ENCODE assay signal across 14 mouse cellular contexts in the genomic region with DNA sequence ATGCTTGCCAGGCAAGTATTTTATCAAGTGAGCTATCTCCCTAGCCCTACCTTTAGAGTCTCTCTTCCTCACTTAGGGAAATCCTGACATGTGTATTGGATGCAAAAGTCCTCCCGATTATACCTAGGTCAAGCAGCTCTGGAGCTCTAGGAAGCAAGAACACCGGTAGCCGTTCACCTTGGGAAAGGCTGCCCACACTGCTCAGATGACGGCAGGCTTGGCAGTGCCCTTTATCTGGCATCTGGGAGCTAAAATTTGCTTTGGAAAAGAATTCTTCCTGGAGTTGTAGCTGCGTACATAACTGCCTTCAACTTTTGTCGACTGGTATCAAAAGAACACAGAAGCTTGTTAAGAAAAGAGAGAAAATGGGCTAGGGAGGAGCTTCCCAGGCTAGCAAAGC. TPM values are rescaled to one million over a fixed set of nuclear protein-coding genes. Genes with fewer than 3 reads are reported as not detected.
DNase-seq lines count a peak whose midpoint lies in the region; ATAC-seq and TF ChIP-seq lines count a peak whose summit lies in the region.
"Had no signal": no experiment of that assay in that cellular context is flagged by ENCODE, and none has a peak within 500 bp of the region (broad histone marks: within the 10 kb centered on the region; RNA-seq: fewer than 3 reads in every experiment).

No protein-coding gene starts in this region.

- H3K4me2 ChIP-seq in heart, embryonic 11.5 days: no peak overlapping the region
- H3K4me2 ChIP-seq in heart, embryonic 15.5 days: no peak overlapping the region
- no peak overlapping the region for H3K4me2 ChIP-seq in hindbrain, embryonic 11.5 days (replicated peaks; ENCODE audit: low read depth, low read length)
- H3K4me2 ChIP-seq: neural tube, embryonic 13.5 days had no signal

- intact Hi-C loops in left cerebral cortex, adult 2 months (cut with DNase I): no loop called here
- intact Hi-C loops in left cerebral cortex, postnatal 36 days (cut with DNase I): no loop called here

- peak; percentile 45 for DNase-seq in adrenal gland, postnatal 10 days
- DNase-seq in adrenal gland, postnatal 4 days (ENCODE audit: low spot score in 2 of 2): no peak
- peak; percentile 52 to 60 for DNase-seq in heart, adult 18-20 months
- DNase-seq in left cerebral cortex, adult 2 months (ENCODE audit: extremely low spot score in 1 of 2, low spot score in 2 of 2): no peak
- no peak for DNase-seq in left cerebral cortex, postnatal 36 days (ENCODE audit: low spot score in 2 of 2)
- no peak for DNase-seq in hindbrain, embryonic 11.5 days (ENCODE audit: low spot score)
- DNase-seq: cerebellum, postnatal 10 days; liver; lung, postnatal 14 days; thymus, adult 18-20 months had no signal

- 80% methylated on average over 6 of the region's 6 CpGs for WGBS in heart, embryonic 11.5 days (ENCODE audit: insufficient replicate concordance)
- WGBS in heart, embryonic 15.5 days: 46% methylated on average over 6 of the region's 6 CpGs
- WGBS in hindbrain, embryonic 11.5 days: 89% methylated on average over 6 of the region's 6 CpGs

- no peak overlapping the region for H3K4me3 ChIP-seq in heart, embryonic 11.5 days (ENCODE audit: low read depth, low read length)
- H3K4me3 ChIP-seq in left cerebral cortex, adult 2 months: no peak overlapping the region
- no peak overlapping the region for H3K4me3 ChIP-seq in heart, embryonic 15.5 days
- H3K4me3 ChIP-seq in hindbrain, embryonic 11.5 days (ENCODE audit: low read depth, low read length): no peak overlapping the region
- H3K4me3 ChIP-seq: erythroblast, embryonic 14.5 days; neural tube, embryonic 13.5 days had no signal

- ATAC-seq in heart, embryonic 11.5 days (replicated peaks; ENCODE audit: insufficient number of reproducible peaks, low FRiP score, low TSS enrichment): no peak
- no peak for ATAC-seq in heart, embryonic 15.5 days (replicated peaks; ENCODE audit: insufficient number of reproducible peaks, insufficient read depth, low FRiP score, low read depth)
- no peak for ATAC-seq in hindbrain, embryonic 11.5 days (ENCODE audit: low FRiP score)

- H3K27ac ChIP-seq in heart, embryonic 11.5 days (ENCODE audit: low read depth, low read length): no peak overlapping the region
- H3K27ac ChIP-seq in left cerebral cortex, adult 2 months: peak overlapping the region; percentile 32; the same call in 1 of the 2 replicates
- H3K27ac ChIP-seq in heart, embryonic 15.5 days: peak overlapping the region; percentile 84
- no peak overlapping the region for H3K27ac ChIP-seq in hindbrain, embryonic 11.5 days (ENCODE audit: low read depth, low read length)
- H3K27ac ChIP-seq: neural tube, embryonic 13.5 days had no signal

- no peak for TF ChIP-seq CTCF in left cerebral cortex, adult 2 months (IDR thresholded peaks at IDR 0.05)

- peaks cover 34% of the 10 kb centered on the region for H3K4me1 ChIP-seq in heart, embryonic 11.5 days (ENCODE audit: control insufficient read depth, insufficient read depth, low read length)
- peaks cover 63% of the 10 kb centered on the region for H3K4me1 ChIP-seq in heart, embryonic 15.5 days (replicated peaks)
- H3K4me1 ChIP-seq in hindbrain, embryonic 11.5 days (replicated peaks; ENCODE audit: control insufficient read depth, insufficient read depth, low read length): peaks cover 10% of the 10 kb centered on the region; the same call in 1 of the 2 replicates

- H3K27me3 ChIP-seq in heart, embryonic 11.5 days (ENCODE audit: control insufficient read depth, insufficient read depth, low read length): no peaks in the 10 kb centered on the region
- no peaks in the 10 kb centered on the region for H3K27me3 ChIP-seq in heart, embryonic 15.5 days
- no peaks in the 10 kb centered on the region for H3K27me3 ChIP-seq in hindbrain, embryonic 11.5 days (ENCODE audit: control insufficient read depth, insufficient read depth, low read length)
- H3K27me3 ChIP-seq: neural tube, embryonic 13.5 days had no signal

- H3K9ac ChIP-seq in heart, embryonic 11.5 days (ENCODE audit: low read depth, low read length): no peak overlapping the region
- H3K9ac ChIP-seq in heart, embryonic 15.5 days: no peak overlapping the region
- H3K9ac ChIP-seq in hindbrain, embryonic 11.5 days (ENCODE audit: low read depth, low read length): no peak overlapping the region
- H3K9ac ChIP-seq: neural tube, embryonic 13.5 days had no signal

- peaks cover 6% of the 10 kb centered on the region; the same call in 1 of the 2 replicates for H3K36me3 ChIP-seq in heart, embryonic 11.5 days (ENCODE audit: control insufficient read depth, insufficient read depth, low read length)
- peaks cover 3% of the 10 kb centered on the region; the same call in 1 of the 2 replicates for H3K36me3 ChIP-seq in heart, embryonic 15.5 days
- no peaks in the 10 kb centered on the region for H3K36me3 ChIP-seq in hindbrain, embryonic 11.5 days (ENCODE audit: control insufficient read depth, insufficient read depth, low read length)
- H3K36me3 ChIP-seq: neural tube, embryonic 13.5 days had no signal

- no peaks in the 10 kb centered on the region for H3K9me3 ChIP-seq in heart, embryonic 11.5 days (replicated peaks; ENCODE audit: control insufficient read depth, low read length)
- no peaks in the 10 kb centered on the region for H3K9me3 ChIP-seq in heart, embryonic 15.5 days (replicated peaks)
- H3K9me3 ChIP-seq in hindbrain, embryonic 11.5 days (ENCODE audit: control insufficient read depth, low read length): no peaks in the 10 kb centered on the region
- H3K9me3 ChIP-seq: neural tube, embryonic 13.5 days had no signal

RNA-seq across cellular contexts. Expression of a gene that starts 37.5 kb away (rescaled TPM):
- 100 to 1,000 TPM; 117 to 131 TPM for total RNA-seq in adrenal gland, postnatal 10 days (2021)
- total RNA-seq in adrenal gland, postnatal 4 days (2021): 100 to 1,000 TPM; 202 to 226 TPM
- total RNA-seq in heart, adult 18-20 months (2021): 10 to 100 TPM; 49.2 to 51.9 TPM
- 25.0 and 33.5 TPM in 2 replicates for polyA plus RNA-seq in heart, embryonic 11.5 days (2014; fragmentation: Nextera tagmentation; extraction: Ambion mirVana)
- 100 to 1,000 TPM; 140 to 143 TPM for total RNA-seq in left cerebral cortex, adult 2 months (2021)
- 100 to 1,000 TPM; 137 to 149 TPM for total RNA-seq in left cerebral cortex, postnatal 36 days (2021)
- polyA plus RNA-seq in heart, embryonic 15.5 days (2015; fragmentation: Nextera tagmentation; extraction: Ambion mirVana): 21.6 and 22.1 TPM in 2 replicates
- 49.0 and 59.2 TPM in 2 replicates for polyA plus RNA-seq in hindbrain, embryonic 11.5 days (2014; fragmentation: Nextera tagmentation; extraction: Ambion mirVana)

Comparison
In these comparisons a context has a peak if more than half of its experiments do, and no peak if none do; other contexts are left out.
1. DNase-seq: peak in adrenal gland, postnatal 10 days (single experiment) and heart, adult 18-20 months (2 of 2); none in adrenal gland, postnatal 4 days (0 of 2), left cerebral cortex, adult 2 months (0 of 2), left cerebral cortex, postnatal 36 days (0 of 2) and hindbrain, embryonic 11.5 days (single experiment).
2. H3K27ac ChIP-seq: peak in left cerebral cortex, adult 2 months (single experiment) and heart, embryonic 15.5 days (single experiment); none in heart, embryonic 11.5 days (single experiment) and hindbrain, embryonic 11.5 days (single experiment).